Mouse (Mus musculus): ENCODE measurements around the gene Col27a1. TPM values are rescaled to one million over a fixed set of nuclear protein-coding genes. Genes with fewer than 3 reads are reported as not detected.
A peak's percentile ranks its signal among the peaks of the same experiment; 100 is the strongest.

The Col27a1 gene
- polyA plus RNA-seq, 1 experiment from 2014 or later = 5.7 TPM

DNA sequence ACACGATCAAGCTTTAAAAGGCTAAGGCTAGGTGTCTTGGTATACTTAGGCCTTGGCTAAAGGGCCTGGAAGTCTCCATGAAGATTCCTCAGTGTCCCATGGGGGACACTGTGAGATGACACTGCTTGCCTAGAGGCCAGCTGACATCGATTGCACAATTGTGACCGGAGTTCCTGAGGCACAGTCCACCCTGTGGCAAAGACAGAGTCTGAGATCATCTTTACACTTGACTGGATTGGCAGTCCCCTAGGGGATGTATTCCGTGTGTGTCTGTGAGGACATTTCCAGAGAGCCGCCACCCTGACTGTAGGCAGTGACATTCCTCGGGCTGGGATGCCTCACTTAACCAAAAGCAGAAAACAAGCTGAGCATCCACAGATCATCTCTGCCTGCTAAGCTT lies 146.1 kb downstream of the Col27a1 start:
- Histone ChIP-seq H3K4me2 (ENCODE audit: low read length) (no peak overlapping the region), H3K9me3 (replicated peaks; ENCODE audit: low read length) (no peaks in the 10 kb centered on the region), H3K27ac (no peak overlapping the region), H3K36me3 (ENCODE audit: insufficient read depth, low read length) (no peaks in the 10 kb centered on the region), H3K4me3 (replicated peaks; ENCODE audit: low read depth, low read length) (no peak overlapping the region), H3K27me3 (ENCODE audit: insufficient read depth, low read length) (no peaks in the 10 kb centered on the region), H3K9ac (ENCODE audit: low read depth, low read length) (no peak overlapping the region), H3K4me1 (replicated peaks; ENCODE audit: insufficient read depth, low read length) (no peaks in the 10 kb centered on the region)
- TF ChIP-seq CTCF (IDR thresholded peaks at IDR 0.05; ENCODE audit: low read depth) = no peak
- 66% methylated on average over 6 of the region's 6 CpGs for WGBS
- ATAC-seq (replicated peaks; ENCODE audit: low FRiP score, low read depth) (no peak), DNase-seq (ENCODE audit: low spot score) (no peak)

DNA sequence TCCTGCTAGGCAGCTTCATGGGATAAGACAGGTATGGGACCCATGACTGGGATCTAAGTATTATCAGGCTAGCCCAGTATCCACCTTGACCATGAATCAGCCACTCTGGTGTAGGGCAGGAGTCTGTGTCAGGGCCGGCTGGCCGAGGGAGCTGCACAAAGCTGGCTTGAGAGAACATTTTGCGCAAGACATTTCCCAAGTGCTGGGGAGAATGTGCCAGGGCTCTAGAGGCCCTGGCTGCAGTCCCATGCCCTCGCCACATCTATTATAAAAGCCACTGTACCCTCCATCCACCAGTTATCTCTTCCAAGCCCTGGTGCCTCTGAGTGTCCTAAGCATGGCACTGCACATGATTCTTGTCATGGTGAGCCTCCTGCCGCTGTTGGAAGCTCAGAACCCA lies 148.3 kb downstream of the Col27a1 start, which contains the start of gene Orm2:
Gene Orm2 (plus strand): TSS at position 300 of the 400 bp plus-strand sequence.
- no peak for TF ChIP-seq CTCF (IDR thresholded peaks at IDR 0.05; ENCODE audit: low read depth)
- ATAC-seq (replicated peaks; ENCODE audit: low FRiP score, low read depth) = no peak
- no peaks in the 10 kb centered on the region for H3K36me3 ChIP-seq (ENCODE audit: insufficient read depth, low read length)
- no peaks in the 10 kb centered on the region for H3K9me3 ChIP-seq (replicated peaks; ENCODE audit: low read length)
- H3K27me3 ChIP-seq (ENCODE audit: insufficient read depth, low read length) = no peaks in the 10 kb centered on the region
- H3K4me1 ChIP-seq (replicated peaks; ENCODE audit: insufficient read depth, low read length) = no peaks in the 10 kb centered on the region
- no peak within 1 kb of the TSS for H3K9ac ChIP-seq (ENCODE audit: low read depth, low read length)
- H3K27ac ChIP-seq = no peak within 1 kb of the TSS
- H3K4me3 ChIP-seq (replicated peaks; ENCODE audit: low read depth, low read length) = no peak within 1 kb of the TSS
- 90% methylated on average over 5 of the region's 5 CpGs for WGBS
- no peak within 1 kb of the TSS for H3K4me2 ChIP-seq (ENCODE audit: low read length)
- DNase-seq (ENCODE audit: low spot score) = no peak

- peaks cover 10% of the 10 kb centered on the region for H3K36me3 ChIP-seq (ENCODE audit: insufficient read depth, low read length)
- H3K9ac ChIP-seq (ENCODE audit: low read depth, low read length) = no peak overlapping the region
- no peak overlapping the region for H3K27ac ChIP-seq
- ATAC-seq (replicated peaks; ENCODE audit: low FRiP score, low read depth) = peak; percentile 54; the same call in 1 of the 2 replicates
- 17% methylated on average over 4 of the region's 4 CpGs for WGBS
- H3K9me3 ChIP-seq (replicated peaks; ENCODE audit: low read length) = no peaks in the 10 kb centered on the region
- no peak overlapping the region for H3K4me3 ChIP-seq (replicated peaks; ENCODE audit: low read depth, low read length)
- TF ChIP-seq CTCF (IDR thresholded peaks at IDR 0.05; ENCODE audit: low read depth) = peak; percentile 98
- no peaks in the 10 kb centered on the region for H3K4me1 ChIP-seq (replicated peaks; ENCODE audit: insufficient read depth, low read length)
- H3K4me2 ChIP-seq (ENCODE audit: low read length) = no peak overlapping the region
- H3K27me3 ChIP-seq (ENCODE audit: insufficient read depth, low read length) = no peaks in the 10 kb centered on the region
- peak; percentile 77 for DNase-seq (ENCODE audit: low spot score)
These were observed 154.8 kb downstream of the Col27a1 start for GRCm38 (mm10) chr4:63368577-63368976.

- Histone ChIP-seq H3K36me3 (ENCODE audit: insufficient read depth, low read length) (peaks cover 14% of the 10 kb centered on the region), H3K9ac (ENCODE audit: low read depth, low read length) (no peak overlapping the region), H3K4me2 (ENCODE audit: low read length) (no peak overlapping the region), H3K4me1 (replicated peaks; ENCODE audit: insufficient read depth, low read length) (no peaks in the 10 kb centered on the region), H3K9me3 (replicated peaks; ENCODE audit: low read length) (no peaks in the 10 kb centered on the region), H3K4me3 (replicated peaks; ENCODE audit: low read depth, low read length) (no peak overlapping the region), H3K27me3 (ENCODE audit: insufficient read depth, low read length) (no peaks in the 10 kb centered on the region), H3K27ac (no peak overlapping the region)
- no peak for TF ChIP-seq CTCF (IDR thresholded peaks at IDR 0.05; ENCODE audit: low read depth)
- ATAC-seq (replicated peaks; ENCODE audit: low FRiP score, low read depth) (no peak), DNase-seq (ENCODE audit: low spot score) (no peak)
- WGBS = 71% methylated on average over 7 of the region's 7 CpGs
These were observed 157.1 kb downstream of the Col27a1 start for GRCm38 (mm10) chr4:63370897-63371296.

DNA sequence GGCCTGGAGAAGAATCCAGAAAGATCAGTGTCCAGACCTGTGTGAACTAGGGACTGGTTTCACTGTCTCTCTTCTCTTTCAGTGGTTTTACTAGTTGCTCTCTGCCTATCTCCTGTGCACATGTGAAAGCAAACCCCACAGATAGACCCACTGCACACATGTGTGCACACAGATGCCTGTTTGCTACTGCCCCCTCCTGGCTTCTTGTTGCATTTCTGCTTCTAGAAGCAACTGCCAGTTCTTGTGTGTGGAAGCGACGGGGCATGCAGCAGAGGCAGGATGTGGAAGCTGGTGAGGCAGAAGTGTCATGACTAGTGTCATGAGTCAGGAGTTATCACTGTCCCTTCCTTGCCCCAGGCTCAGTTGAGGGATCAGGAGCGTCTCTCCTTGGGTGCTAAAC lies 158.1 kb downstream of the Col27a1 start:
- Histone ChIP-seq H3K4me1 (replicated peaks; ENCODE audit: insufficient read depth, low read length) (no peaks in the 10 kb centered on the region), H3K36me3 (ENCODE audit: insufficient read depth, low read length) (peaks cover 19% of the 10 kb centered on the region), H3K27ac (no peak overlapping the region), H3K9me3 (replicated peaks; ENCODE audit: low read length) (no peaks in the 10 kb centered on the region), H3K4me3 (replicated peaks; ENCODE audit: low read depth, low read length) (no peak overlapping the region), H3K27me3 (ENCODE audit: insufficient read depth, low read length) (no peaks in the 10 kb centered on the region), H3K4me2 (ENCODE audit: low read length) (no peak overlapping the region), H3K9ac (ENCODE audit: low read depth, low read length) (no peak overlapping the region)
- peak; percentile 60 for TF ChIP-seq CTCF (IDR thresholded peaks at IDR 0.05; ENCODE audit: low read depth)
- ATAC-seq (replicated peaks; ENCODE audit: low FRiP score, low read depth) (no peak), DNase-seq (ENCODE audit: low spot score) (peak; percentile 39)
- 57% methylated on average over 3 of the region's 3 CpGs for WGBS

GRCm38 (mm10) chr4:63373404-63373803 lies 159.6 kb downstream of the Col27a1 start:
- H3K9ac ChIP-seq (ENCODE audit: low read depth, low read length) = no peak overlapping the region
- no peak overlapping the region for H3K4me3 ChIP-seq (replicated peaks; ENCODE audit: low read depth, low read length)
- ATAC-seq (replicated peaks; ENCODE audit: low FRiP score, low read depth) = no peak
- no peak overlapping the region for H3K27ac ChIP-seq
- no peaks in the 10 kb centered on the region for H3K4me1 ChIP-seq (replicated peaks; ENCODE audit: insufficient read depth, low read length)
- peaks cover 17% of the 10 kb centered on the region for H3K36me3 ChIP-seq (ENCODE audit: insufficient read depth, low read length)
- no peak for DNase-seq (ENCODE audit: low spot score)
- no peaks in the 10 kb centered on the region for H3K27me3 ChIP-seq (ENCODE audit: insufficient read depth, low read length)
- no peaks in the 10 kb centered on the region for H3K9me3 ChIP-seq (replicated peaks; ENCODE audit: low read length)
- TF ChIP-seq CTCF (IDR thresholded peaks at IDR 0.05; ENCODE audit: low read depth) = no peak
- H3K4me2 ChIP-seq (ENCODE audit: low read length) = no peak overlapping the region
- 93% methylated on average over 8 of the region's 8 CpGs for WGBS

GRCm38 (mm10) chr4:63374331-63374730 lies 160.5 kb downstream of the Col27a1 start:
- no peak for ATAC-seq (replicated peaks; ENCODE audit: low FRiP score, low read depth)
- DNase-seq (ENCODE audit: low spot score) = no peak

More at GRCm38 (mm10) chr4:63374331-63374730, 160.5 kb downstream of the Col27a1 start:
- Histone ChIP-seq H3K9me3 (replicated peaks; ENCODE audit: low read length) (no peaks in the 10 kb centered on the region), H3K4me3 (replicated peaks; ENCODE audit: low read depth, low read length) (no peak overlapping the region), H3K9ac (ENCODE audit: low read depth, low read length) (no peak overlapping the region), H3K27me3 (ENCODE audit: insufficient read depth, low read length) (no peaks in the 10 kb centered on the region), H3K4me2 (ENCODE audit: low read length) (no peak overlapping the region), H3K36me3 (ENCODE audit: insufficient read depth, low read length) (peaks cover 24% of the 10 kb centered on the region), H3K27ac (no peak overlapping the region), H3K4me1 (replicated peaks; ENCODE audit: insufficient read depth, low read length) (no peaks in the 10 kb centered on the region)
- no peak for TF ChIP-seq CTCF (IDR thresholded peaks at IDR 0.05; ENCODE audit: low read depth)
- 60% methylated on average over 12 of the region's 12 CpGs for WGBS
